Mouse (Mus musculus) CH12.LX (cell line): ENCODE data around the gene Rictor. TPM values are rescaled to one million over a fixed set of nuclear protein-coding genes. Genes with fewer than 3 reads are reported as not detected.
"Not testable (repeated sequence)": the region's sequence is repeated elsewhere in the genome, so short reads cannot be mapped to it uniquely, and the experiment has no call there.

ENCODE experiments used
- DNase-seq: peaks from one replicate; pipeline ENCODE4 v3.0.0-alpha.2; 2013; ENCODE audit errors: extremely low read depth
- H3K27ac ChIP-seq: 2 replicates; pipeline ENCODE4 v1.5.1; 2012; ENCODE audit warnings: low read depth, mild to moderate bottlenecking, control low read depth, moderate library complexity; ENCODE audit not compliant: insufficient read depth
- H3K27me3 ChIP-seq: replicated peaks from 2 replicates; pipeline ENCODE3; 2012; ENCODE audit warnings: inconsistent platforms
- H3K36me3 ChIP-seq, 2 experiments: replicated peaks in 1 of 2; 2 replicates each; pipeline versions ENCODE3 to v1.6.1; 2012; ENCODE audit warnings: inconsistent platforms in 1 of 2, low read length in 1 of 2, mild to moderate bottlenecking in 1 of 2, mixed read lengths in 1 of 2, moderate library complexity in 1 of 2; ENCODE audit not compliant: control insufficient read depth in 1 of 2, insufficient read depth in 1 of 2
- H3K4me1 ChIP-seq, 2 experiments: 2 replicates each; pipeline ENCODE4 v1.6.1; 2012; ENCODE audit warnings: inconsistent platforms in 1 of 2, moderate library complexity in 1 of 2; ENCODE audit not compliant: insufficient read depth in 2 of 2, control insufficient read depth in 1 of 2
- H3K4me2 ChIP-seq: 2 replicates; pipeline ENCODE4 v1.6.1; 2012; ENCODE audit warnings: low read depth, mild to moderate bottlenecking, control low read depth; ENCODE audit not compliant: poor library complexity, insufficient read depth, severe bottlenecking
- H3K4me3 ChIP-seq, 3 experiments: fragments of 150-350 bp in 1 of 3; sonication (generic) in 1 of 3; replicated peaks in 1 of 3; 2 replicates each; pipeline versions ENCODE3 to v1.5.1; 2011 to 2012; ENCODE audit warnings: low read depth in 2 of 3, low read length in 2 of 3, mild to moderate bottlenecking in 2 of 3, moderate library complexity in 2 of 3, control low read depth in 1 of 3, improper control_type of control experiment in 1 of 3, inconsistent platforms in 1 of 3, mixed read lengths in 1 of 3; ENCODE audit not compliant: poor library complexity in 1 of 3
- H3K79me2 ChIP-seq: replicated peaks from 2 replicates; pipeline ENCODE4 v1.6.1; 2012; ENCODE audit warnings: mild to moderate bottlenecking, moderate library complexity; ENCODE audit not compliant: control insufficient read depth, poor library complexity, insufficient read depth, severe bottlenecking; ENCODE audit errors: extremely low read depth
- H3K9ac ChIP-seq: 2 replicates; pipeline ENCODE4 v1.6.1; 2012; ENCODE audit warnings: low read depth, mild to moderate bottlenecking, control low read depth, moderate library complexity; ENCODE audit not compliant: insufficient read depth
- H3K9me3 ChIP-seq: replicated peaks from 2 replicates; pipeline ENCODE3; 2012; ENCODE audit warnings: low read length, inconsistent platforms, mixed read lengths
- BHLHE40 ChIP-seq: IDR thresholded peaks from 2 replicates; pipeline ENCODE4 v1.6.1; 2011; ENCODE audit warnings: mild to moderate bottlenecking, low read depth, low read length, improper control_type of control experiment
- CHD1 ChIP-seq: IDR thresholded peaks from 2 replicates; pipeline ENCODE4 v1.6.1; 2012; ENCODE audit warnings: low read depth, low read length, improper control_type of control experiment, inconsistent platforms
- CHD2 ChIP-seq: IDR thresholded peaks from 2 replicates; pipeline ENCODE4 v1.6.1; 2011; ENCODE audit warnings: low read length, improper control_type of control experiment
- CTCF ChIP-seq, 2 experiments: IDR thresholded peaks in 1 of 2; conservative IDR thresholded peaks in 1 of 2; 2 replicates each; pipeline ENCODE4 v1.5.1; 2011 to 2012; ENCODE audit warnings: low read depth in 2 of 2, low read length in 2 of 2, improper control_type of control experiment in 1 of 2, inconsistent platforms in 1 of 2, mild to moderate bottlenecking in 1 of 2, moderate library complexity in 1 of 2
- E2F4 ChIP-seq: IDR thresholded peaks from 2 replicates; pipeline ENCODE4 v1.6.1; 2011; ENCODE audit warnings: low read depth, low read length, improper control_type of control experiment; ENCODE audit not compliant: insufficient replicate concordance
- ELF1 ChIP-seq: IDR thresholded peaks from 2 replicates; pipeline ENCODE4 v1.6.1; 2014; ENCODE audit warnings: low read depth, mild to moderate bottlenecking, inconsistent platforms, low read length, improper control_type of control experiment
- ETS1 ChIP-seq: conservative IDR thresholded peaks from 2 replicates; pipeline ENCODE4 v1.6.1; 2012; ENCODE audit warnings: low read depth, mild to moderate bottlenecking, inconsistent platforms, low read length, improper control_type of control experiment, moderate library complexity
- IRF4 ChIP-seq: IDR thresholded peaks from 2 replicates; pipeline ENCODE4 v1.6.1; 2014; ENCODE audit warnings: low read depth, mild to moderate bottlenecking, inconsistent platforms, low read length, improper control_type of control experiment
- JUND ChIP-seq: conservative IDR thresholded peaks from 2 replicates; pipeline ENCODE4 v1.6.1; 2011; ENCODE audit warnings: low read depth, low read length, improper control_type of control experiment
- KAT2A ChIP-seq: IDR thresholded peaks from 2 replicates; pipeline ENCODE4 v1.6.1; 2012; ENCODE audit warnings: low read length, improper control_type of control experiment, inconsistent platforms; ENCODE audit not compliant: insufficient replicate concordance
- MAZ ChIP-seq: IDR thresholded peaks from 2 replicates; pipeline ENCODE4 v1.6.1; 2012; ENCODE audit warnings: low read depth, mild to moderate bottlenecking, inconsistent platforms, low read length, improper control_type of control experiment, moderate library complexity
- MEF2A ChIP-seq: IDR thresholded peaks from 2 replicates; pipeline ENCODE4 v1.6.1; 2014; ENCODE audit warnings: low read depth, mild to moderate bottlenecking, inconsistent platforms, low read length, improper control_type of control experiment, borderline replicate concordance
- MXI1 ChIP-seq: IDR thresholded peaks from 2 replicates; pipeline ENCODE4 v1.6.1; 2011; ENCODE audit warnings: mild to moderate bottlenecking, low read depth, low read length, improper control_type of control experiment
- NELFE ChIP-seq: IDR thresholded peaks from 2 replicates; pipeline ENCODE4 v1.6.1; 2011; ENCODE audit warnings: low read depth, low read length, improper control_type of control experiment
- PAX5 ChIP-seq: IDR thresholded peaks from 2 replicates; pipeline ENCODE4 v1.6.1; 2012; ENCODE audit warnings: low read length, inconsistent platforms, mixed read lengths
- POLR2A ChIP-seq: IDR thresholded peaks from 2 replicates; pipeline ENCODE4 v1.6.1; 2011; ENCODE audit warnings: low read depth, mild to moderate bottlenecking, improper control_type of control experiment, low read length
- POLR2AphosphoS2 ChIP-seq: IDR thresholded peaks from 2 replicates; pipeline ENCODE4 v1.6.1; 2011; ENCODE audit warnings: low read depth, low read length, improper control_type of control experiment
- RAD21 ChIP-seq: IDR thresholded peaks from 2 replicates; pipeline ENCODE4 v1.6.1; 2011; ENCODE audit warnings: low read depth, mild to moderate bottlenecking, low read length, improper control_type of control experiment, moderate library complexity
- RCOR1 ChIP-seq: conservative IDR thresholded peaks from 2 replicates; pipeline ENCODE4 v1.6.1; 2012; ENCODE audit warnings: low read depth, mild to moderate bottlenecking, inconsistent platforms, low read length, improper control_type of control experiment
- SIN3A ChIP-seq: IDR thresholded peaks from 2 replicates; pipeline ENCODE4 v1.6.1; 2012; ENCODE audit warnings: low read length, improper control_type of control experiment, inconsistent platforms
- SMC3 ChIP-seq: IDR thresholded peaks from 2 replicates; pipeline ENCODE4 v1.6.1; 2011; ENCODE audit warnings: low read depth, low read length, improper control_type of control experiment
- TBP ChIP-seq: conservative IDR thresholded peaks from 2 replicates; pipeline ENCODE4 v1.6.1; 2011; ENCODE audit warnings: low read depth, low read length, improper control_type of control experiment
- USF1 ChIP-seq: IDR thresholded peaks from 2 replicates; pipeline ENCODE4 v1.6.1; 2014; ENCODE audit warnings: low read depth, mild to moderate bottlenecking, inconsistent platforms, low read length, improper control_type of control experiment
- USF2 ChIP-seq: conservative IDR thresholded peaks from 2 replicates; pipeline ENCODE4 v1.6.1; 2011; ENCODE audit warnings: low read depth, low read length, improper control_type of control experiment
- ZC3H11A ChIP-seq: IDR thresholded peaks from 2 replicates; pipeline ENCODE4 v1.6.1; 2012; ENCODE audit warnings: low read depth, mild to moderate bottlenecking, inconsistent platforms, low read length, improper control_type of control experiment
- ZKSCAN1 ChIP-seq: IDR thresholded peaks from 2 replicates; pipeline ENCODE4 v1.6.1; 2012; ENCODE audit warnings: low read depth, inconsistent platforms, low read length, improper control_type of control experiment, borderline replicate concordance
- ZMIZ1 ChIP-seq: IDR thresholded peaks from 2 replicates; pipeline ENCODE4 v1.6.1; 2012; ENCODE audit warnings: low read depth, mild to moderate bottlenecking, inconsistent platforms, low read length, improper control_type of control experiment
- ZNF384 ChIP-seq: IDR thresholded peaks from 2 replicates; pipeline ENCODE4 v1.6.1; 2012; ENCODE audit warnings: low read depth, low read length, improper control_type of control experiment, inconsistent platforms
- dilution Hi-C: fragments of 300-500 bp; cut with MboI; formaldehyde crosslinking; loops from 2 replicates; pipeline ENCODE4 v1.14.3; 2020; ENCODE audit warnings: low sequenced_read_pairs; ENCODE audit not compliant: extremely low pct_unique_long_range_greater_than_20kb, extremely low pct_ligation_motif_present
- in situ Hi-C: fragments of 300-500 bp; cut with MboI; formaldehyde crosslinking; loops from 3 replicates; pipeline ENCODE4 v1.14.3; 2019; ENCODE audit warnings: low sequenced_read_pairs, low pct_ligation_motif_present, low pct_unique_long_range_greater_than_20kb, mixed read lengths
- polyA plus RNA-seq: library from polyadenylated mRNA; unstranded; fragments of >175 nt; gene quantifications from 2 replicates; pipeline ENCODE4 v1.2.1, GENCODE M21; 2012; ENCODE audit warnings: low read depth; ENCODE audit not compliant: insufficient read length
- total RNA-seq, 2 experiments: library from RNA; depleted of rRNA; stranded (reverse); fragments of 300-350 nt in 1 of 2; fragments of >200 nt in 1 of 2; gene quantifications; 2 replicates each; pipeline ENCODE4 v1.2.3; 2012 to 2014

Rictor gene
- total and polyA plus RNA-seq, 3 experiments = 7.1 to 8.0 (median 7.4) TPM

GRCm38 (mm10) chr15:6791648-6792047 lies 83.5 kb downstream of the Rictor start:
- Histone ChIP-seq H3K4me3 (no peak overlapping the region), H3K79me2 (no peaks in the 10 kb centered on the region), H3K9ac (no peak overlapping the region), H3K27me3 (no peaks in the 10 kb centered on the region), H3K4me1 (no peaks in the 10 kb centered on the region), H3K4me2 (no peak overlapping the region), H3K9me3 (no peaks in the 10 kb centered on the region), H3K27ac (no peak overlapping the region), H3K36me3 (peaks cover 72 to 92% of the 10 kb centered on the region in 2 experiments)
- in situ Hi-C loops = no loop called here
- DNase-seq = no peak
- dilution Hi-C loops = no loop called here
- TF ChIP-seq CHD1 = no peak
- TF ChIP-seq MAZ = no peak
- no peak for TF ChIP-seq SIN3A
- no peak for TF ChIP-seq MXI1
- TF ChIP-seq ZKSCAN1 = no peak
- TF ChIP-seq KAT2A = no peak
- no peak for TF ChIP-seq JUND
- TF ChIP-seq CTCF (conservative IDR thresholded peaks at IDR 0.05 in 1 of 2, IDR thresholded peaks at IDR 0.05 in 1 of 2; ENCODE audit: low read depth in 2 of 2, low read length in 2 of 2) = no peak
- TF ChIP-seq ELF1 = no peak
- no peak for TF ChIP-seq BHLHE40
- TF ChIP-seq NELFE = no peak
- no peak for TF ChIP-seq RAD21
- TF ChIP-seq SMC3 = no peak
- no peak for TF ChIP-seq IRF4
- TF ChIP-seq TBP = no peak
- no peak for TF ChIP-seq MEF2A

- DNase-seq = no peak
- H3K36me3 ChIP-seq = peaks cover 71 to 93% of the 10 kb centered on the region in 2 experiments
- dilution Hi-C loops (no loop called here), in situ Hi-C loops (no loop called here)
- TF ChIP-seq ZMIZ1 (no peak), JUND (no peak), ZNF384 (no peak), USF1 (no peak), E2F4 (no peak), PAX5 (no peak), KAT2A (no peak), ZKSCAN1 (no peak), MAZ (no peak), MXI1 (no peak), ELF1 (no peak), MEF2A (no peak), USF2 (no peak), ETS1 (no peak), RCOR1 (no peak), CHD2 (no peak), ZC3H11A (no peak), POLR2A (no peak), POLR2AphosphoS2 (no peak)
- no peak overlapping the region for H3K4me3 ChIP-seq
- no peaks in the 10 kb centered on the region for H3K27me3 ChIP-seq
- no peak overlapping the region for H3K4me2 ChIP-seq
- H3K9ac ChIP-seq = no peak overlapping the region
- H3K9me3 ChIP-seq = no peaks in the 10 kb centered on the region
- no peaks in the 10 kb centered on the region for H3K4me1 ChIP-seq
- H3K27ac ChIP-seq = no peak overlapping the region
- no peaks in the 10 kb centered on the region for H3K79me2 ChIP-seq
Observed at GRCm38 (mm10) chr15:6792846-6793245, 84.7 kb downstream of the Rictor start.

- not testable (repeated sequence) for DNase-seq
Observed at GRCm38 (mm10) chr15:6801212-6801611, 93.0 kb downstream of the Rictor start.

More at GRCm38 (mm10) chr15:6801212-6801611, 93.0 kb downstream of the Rictor start:
- dilution Hi-C loops, H3K9ac ChIP-seq, H3K4me1 ChIP-seq, H3K79me2 ChIP-seq, H3K27ac ChIP-seq, in situ Hi-C loops, H3K4me3 ChIP-seq, H3K9me3 ChIP-seq, H3K27me3 ChIP-seq, H3K4me2 ChIP-seq: not testable (repeated sequence)
- H3K36me3 ChIP-seq = peaks cover 13 to 34% of the 10 kb centered on the region in 2 experiments
